Mouse (Mus musculus) MEL (cell line): ENCODE results near the gene Faap100. TPM values are rescaled to one million over a fixed set of nuclear protein-coding genes. Genes with fewer than 3 reads are reported as not detected.
A peak's percentile ranks its signal among the peaks of the same experiment; 100 is the strongest.

ENCODE experiments used
- DNase-seq: peaks from one replicate; pipeline ENCODE4 v3.0.0; 2011; ENCODE audit warnings: low read depth, low spot score
- H3K27ac ChIP-seq: 2 replicates; pipeline ENCODE4 v1.5.1; 2012; ENCODE audit warnings: low read depth, mild to moderate bottlenecking, control low read depth, low read length, moderate library complexity; ENCODE audit not compliant: control insufficient read depth
- H3K27me3 ChIP-seq, 2 experiments: fragments of 150-350 bp in 1 of 2; sonication (generic) in 1 of 2; 2 replicates each; pipeline ENCODE4 v1.6.1; 2012; ENCODE audit warnings: low read length in 2 of 2, mild to moderate bottlenecking in 2 of 2, improper control_type of control experiment in 1 of 2, moderate library complexity in 1 of 2; ENCODE audit not compliant: insufficient read depth in 2 of 2, control insufficient read depth in 1 of 2
- H3K36me3 ChIP-seq, 2 experiments: 2 replicates each; pipeline ENCODE4 v1.6.1; 2012 to 2014; ENCODE audit warnings: low read length in 2 of 2, improper control_type of control experiment in 1 of 2, inconsistent platforms in 1 of 2, mild to moderate bottlenecking in 1 of 2; ENCODE audit not compliant: insufficient read depth in 2 of 2, control insufficient read depth in 1 of 2
- H3K4me1 ChIP-seq, 2 experiments: fragments of 150-350 bp in 1 of 2; sonication (generic) in 1 of 2; 2 replicates each; pipeline ENCODE4 v1.6.1; 2012; ENCODE audit warnings: low read length in 2 of 2, improper control_type of control experiment in 1 of 2, mild to moderate bottlenecking in 1 of 2; ENCODE audit not compliant: insufficient read depth in 2 of 2, control insufficient read depth in 1 of 2
- H3K4me3 ChIP-seq, 2 experiments: fragments of 150-350 bp in 1 of 2; sonication (generic) in 1 of 2; 2 replicates each; pipeline ENCODE4 v1.5.1; 2012; ENCODE audit warnings: low read depth in 2 of 2, low read length in 2 of 2, mild to moderate bottlenecking in 2 of 2, moderate library complexity in 2 of 2, control low read depth in 1 of 2, improper control_type of control experiment in 1 of 2; ENCODE audit not compliant: control insufficient read depth in 1 of 2, insufficient read depth in 1 of 2
- H3K79me2 ChIP-seq: 2 replicates; pipeline ENCODE4 v1.6.1; 2012; ENCODE audit warnings: mild to moderate bottlenecking, low read length, moderate library complexity; ENCODE audit not compliant: control insufficient read depth, poor library complexity, insufficient read depth
- H3K9ac ChIP-seq: 2 replicates; pipeline ENCODE4 v1.6.1; 2012; ENCODE audit warnings: low read depth, mild to moderate bottlenecking, control low read depth, low read length, moderate library complexity; ENCODE audit not compliant: control insufficient read depth, poor library complexity, severe bottlenecking
- H3K9me3 ChIP-seq: fragments of 150-350 bp; sonication (generic); replicated peaks from 2 replicates; pipeline ENCODE4 v1.6.1; 2012; ENCODE audit warnings: mild to moderate bottlenecking, low read length, improper control_type of control experiment, moderate library complexity; ENCODE audit not compliant: insufficient read depth
- BHLHE40 ChIP-seq: IDR thresholded peaks from 2 replicates; pipeline ENCODE4 v1.6.1; 2012; ENCODE audit warnings: low read depth, mild to moderate bottlenecking, inconsistent platforms, low read length, improper control_type of control experiment, borderline replicate concordance
- CTCF ChIP-seq, 3 experiments: IDR thresholded peaks in 2 of 3; conservative IDR thresholded peaks in 1 of 3; 2 replicates each; pipeline ENCODE4 v1.5.1; 2011 to 2012; ENCODE audit warnings: low read length in 3 of 3, low read depth in 2 of 3, mild to moderate bottlenecking in 2 of 3, improper control_type of control experiment in 1 of 3, inconsistent platforms in 1 of 3, mixed read lengths in 1 of 3, moderate library complexity in 1 of 3; ENCODE audit not compliant: control insufficient read depth in 1 of 3, insufficient read depth in 1 of 3, poor library complexity in 1 of 3, severe bottlenecking in 1 of 3
- E2F4 ChIP-seq: IDR thresholded peaks from 2 replicates; pipeline ENCODE4 v1.6.1; 2011; ENCODE audit warnings: low read depth, low read length, improper control_type of control experiment, borderline replicate concordance
- ELF1 ChIP-seq: IDR thresholded peaks from 2 replicates; pipeline ENCODE4 v1.6.1; 2014; ENCODE audit warnings: low read depth, mild to moderate bottlenecking, inconsistent platforms, low read length, improper control_type of control experiment, moderate library complexity
- EP300 ChIP-seq, 2 experiments: IDR thresholded peaks; 2 replicates each; pipeline ENCODE4 v1.6.1; 2011; ENCODE audit warnings: improper control_type of control experiment in 2 of 2, low read length in 2 of 2, low read depth in 1 of 2, mild to moderate bottlenecking in 1 of 2
- GATA1 ChIP-seq: IDR thresholded peaks from 2 replicates; pipeline ENCODE4 v1.6.1; 2011; ENCODE audit warnings: low read depth, low read length, improper control_type of control experiment
- HCFC1 ChIP-seq: IDR thresholded peaks from 2 replicates; pipeline ENCODE4 v1.6.1; 2012; ENCODE audit warnings: low read depth, mild to moderate bottlenecking, inconsistent platforms, low read length, improper control_type of control experiment, moderate library complexity
- KAT2A ChIP-seq: conservative IDR thresholded peaks from 2 replicates; pipeline ENCODE4 v1.6.1; 2012; ENCODE audit warnings: low read depth, low read length, improper control_type of control experiment, inconsistent platforms
- MAFK ChIP-seq: IDR thresholded peaks from 2 replicates; pipeline ENCODE4 v1.6.1; 2011; ENCODE audit warnings: low read depth, mild to moderate bottlenecking, low read length, improper control_type of control experiment, borderline replicate concordance
- MAX ChIP-seq: IDR thresholded peaks from 2 replicates; pipeline ENCODE4 v1.6.1; 2011; ENCODE audit warnings: low read length, improper control_type of control experiment
- MAZ ChIP-seq: IDR thresholded peaks from 2 replicates; pipeline ENCODE4 v1.6.1; 2012; ENCODE audit warnings: low read depth, mild to moderate bottlenecking, inconsistent platforms, low read length, improper control_type of control experiment
- MEF2A ChIP-seq: IDR thresholded peaks from 2 replicates; pipeline ENCODE4 v1.6.1; 2014; ENCODE audit warnings: low read depth, mild to moderate bottlenecking, inconsistent platforms, low read length, improper control_type of control experiment; ENCODE audit not compliant: poor library complexity, insufficient replicate concordance, severe bottlenecking; ENCODE audit errors: extremely low read depth
- MXI1 ChIP-seq: IDR thresholded peaks from 2 replicates; pipeline ENCODE4 v1.6.1; 2011; ENCODE audit warnings: mild to moderate bottlenecking, low read depth, low read length, improper control_type of control experiment
- NRF1 ChIP-seq: IDR thresholded peaks from 2 replicates; pipeline ENCODE4 v1.6.1; 2014; ENCODE audit warnings: low read depth, mild to moderate bottlenecking, inconsistent platforms, low read length, improper control_type of control experiment, moderate library complexity; ENCODE audit not compliant: poor library complexity, insufficient read depth, severe bottlenecking
- POLR2A ChIP-seq, 2 experiments: IDR thresholded peaks; 2 replicates each; pipeline ENCODE4 v1.6.1; 2011 to 2012; ENCODE audit warnings: low read length in 2 of 2, mild to moderate bottlenecking in 2 of 2, control low read depth in 1 of 2, improper control_type of control experiment in 1 of 2, low read depth in 1 of 2, moderate library complexity in 1 of 2; ENCODE audit not compliant: control insufficient read depth in 1 of 2, insufficient read depth in 1 of 2, poor library complexity in 1 of 2
- RAD21 ChIP-seq: IDR thresholded peaks from 2 replicates; pipeline ENCODE4 v1.6.1; 2011; ENCODE audit warnings: mild to moderate bottlenecking, low read depth, low read length, improper control_type of control experiment
- SIN3A ChIP-seq: IDR thresholded peaks from 2 replicates; pipeline ENCODE4 v1.6.1; 2012; ENCODE audit warnings: low read length, improper control_type of control experiment, inconsistent platforms
- SMC3 ChIP-seq: IDR thresholded peaks from 2 replicates; pipeline ENCODE4 v1.6.1; 2011; ENCODE audit warnings: low read depth, low read length, improper control_type of control experiment
- TAL1 ChIP-seq: IDR thresholded peaks from 2 replicates; pipeline ENCODE4 v1.6.1; 2012; ENCODE audit warnings: mild to moderate bottlenecking, inconsistent platforms, low read length, moderate library complexity, mixed read lengths
- TBP ChIP-seq: IDR thresholded peaks from 2 replicates; pipeline ENCODE4 v1.8.0; 2011; ENCODE audit warnings: low read depth, low read length, improper control_type of control experiment
- ZC3H11A ChIP-seq: IDR thresholded peaks from 2 replicates; pipeline ENCODE4 v1.6.1; 2012; ENCODE audit warnings: low read depth, mild to moderate bottlenecking, inconsistent platforms, low read length, improper control_type of control experiment
- ZKSCAN1 ChIP-seq: IDR thresholded peaks from 2 replicates; pipeline ENCODE4 v1.6.1; 2012; ENCODE audit warnings: low read depth, mild to moderate bottlenecking, inconsistent platforms, low read length, improper control_type of control experiment, moderate library complexity
- ZNF384 ChIP-seq: IDR thresholded peaks from 2 replicates; pipeline ENCODE4 v1.6.1; 2012; ENCODE audit warnings: low read depth, mild to moderate bottlenecking, inconsistent platforms, low read length, improper control_type of control experiment
- polyA plus RNA-seq, 2 experiments: library from polyadenylated mRNA; stranded (reverse) in 1 of 2; unstranded in 1 of 2; fragments of >175 nt in 1 of 2; fragments of >200 nt in 1 of 2; gene quantifications; 2 replicates each; pipeline versions ENCODE4 v1.2.1 to v1.2.4; 2012; ENCODE audit warnings: low replicate concordance in 2 of 2, low read depth in 1 of 2; ENCODE audit not compliant: insufficient read length in 2 of 2, insufficient read depth in 1 of 2, missing spikeins in 1 of 2
- total RNA-seq: library from RNA; depleted of rRNA; stranded (reverse); fragments of 300-350 nt; gene quantifications from 2 replicates; pipeline ENCODE4 v1.2.3, GENCODE M21; 2012

Faap100 gene
- total and polyA plus RNA-seq, 3 experiments = 27.1 to 45.7 TPM; not detected in 1

DNA sequence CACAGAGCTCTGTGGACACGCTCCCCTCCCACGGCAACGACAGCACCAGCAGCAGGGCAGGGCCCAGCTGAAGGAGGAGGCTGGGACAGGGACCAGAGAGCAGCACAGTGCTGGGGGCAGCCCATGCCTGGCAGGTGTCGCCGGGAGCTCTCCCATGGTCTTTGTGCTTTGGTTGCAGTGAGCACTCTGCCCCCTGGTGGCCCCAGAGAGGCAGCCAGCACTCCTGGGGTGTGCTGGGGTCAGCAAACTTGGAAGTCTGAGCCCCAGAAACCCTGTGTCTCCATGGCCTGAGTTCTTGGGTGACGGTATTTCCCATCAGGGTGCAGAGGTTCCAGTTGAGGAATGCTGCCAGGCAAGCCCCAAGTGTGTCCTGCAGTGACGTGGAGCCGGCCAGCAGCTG lies 8.9 kb downstream of the Faap100 start:
- Histone ChIP-seq H3K4me3 (no peak overlapping the region), H3K36me3 (no peaks in the 10 kb centered on the region; a peak in 1 of 4 replicates), H3K9ac (no peak overlapping the region), H3K9me3 (no peaks in the 10 kb centered on the region), H3K4me1 (no peaks in the 10 kb centered on the region), H3K27ac (no peak overlapping the region), H3K79me2 (no peaks in the 10 kb centered on the region), H3K27me3 (no peaks in the 10 kb centered on the region)
- TF ChIP-seq MAZ (no peak), SMC3 (peak; percentile 80), ZNF384 (no peak), TBP (no peak), BHLHE40 (no peak), SIN3A (0 out of 2 replicates have a peak, but pooled peaks have one; percentile 35), CTCF (IDR thresholded peaks at IDR 0.05 in 2 of 3, conservative IDR thresholded peaks at IDR 0.05 in 1 of 3; ENCODE audit: control insufficient read depth in 1 of 3, insufficient read depth in 1 of 3, low read depth in 2 of 3, low read length in 3 of 3, poor library complexity in 1 of 3, severe bottlenecking in 1 of 3) (peak; percentile 63 to 95 (median 81)), RAD21 (peak; percentile 57), ZC3H11A (peak; percentile 50; the same call in 1 of the 2 replicates), POLR2A (IDR thresholded peaks at IDR 0.05; ENCODE audit: control insufficient read depth in 1 of 2, insufficient read depth in 1 of 2, low read depth in 1 of 2, low read length in 2 of 2, poor library complexity in 1 of 2) (no peak)
- peak; percentile 72 for DNase-seq

DNA sequence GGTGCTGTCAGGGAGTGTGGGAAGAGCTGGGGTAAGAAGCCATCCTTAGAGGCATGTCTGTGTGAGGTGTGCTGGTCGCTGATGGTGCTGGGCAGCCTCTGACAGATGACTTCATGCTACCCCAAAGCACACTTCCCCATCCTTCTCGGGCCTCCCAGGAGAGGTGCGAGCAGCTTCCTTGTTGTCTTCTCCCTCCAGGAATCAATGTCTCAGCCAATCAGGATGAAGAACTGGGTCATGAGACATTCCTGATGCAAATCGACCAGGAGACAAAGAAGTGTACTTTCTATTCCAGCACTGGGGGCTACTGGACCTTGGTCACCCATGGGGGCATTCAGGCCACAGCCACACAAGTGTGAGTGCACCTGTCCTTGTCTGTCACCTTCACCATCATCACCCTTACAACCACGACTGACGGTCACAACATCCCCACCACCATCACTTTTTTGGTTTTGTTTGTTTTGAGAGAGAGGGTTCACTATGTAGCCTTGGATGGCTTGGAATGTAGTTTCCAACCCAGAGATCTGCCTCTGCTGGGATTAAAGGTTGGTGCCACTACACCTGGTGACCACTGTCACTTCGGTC lies 12.0 kb downstream of the Faap100 start:
- H3K27ac ChIP-seq = no peak overlapping the region
- no peaks in the 10 kb centered on the region for H3K36me3 ChIP-seq
- DNase-seq = no peak
- TF ChIP-seq HCFC1 (no peak), E2F4 (no peak), SIN3A (no peak), POLR2A (IDR thresholded peaks at IDR 0.05; ENCODE audit: control insufficient read depth in 1 of 2, insufficient read depth in 1 of 2, low read depth in 1 of 2, low read length in 2 of 2, poor library complexity in 1 of 2) (no peak), MAZ (no peak), EP300 (IDR thresholded peaks at IDR 0.05; ENCODE audit: low read depth in 1 of 2, low read length in 2 of 2) (no peak), ELF1 (no peak), TAL1 (no peak), MAFK (no peak), MAX (no peak), KAT2A (no peak), RAD21 (no peak), NRF1 (no peak), MXI1 (no peak), GATA1 (no peak), ZKSCAN1 (no peak), BHLHE40 (no peak), MEF2A (no peak)
- H3K9me3 ChIP-seq = no peaks in the 10 kb centered on the region
- no peaks in the 10 kb centered on the region for H3K4me1 ChIP-seq
- H3K9ac ChIP-seq = no peak overlapping the region
- no peak overlapping the region for H3K4me3 ChIP-seq
- no peaks in the 10 kb centered on the region for H3K79me2 ChIP-seq
- H3K27me3 ChIP-seq = no peaks in the 10 kb centered on the region
